Mouse (Mus musculus) G1E (cell line): Measurements from ENCODE around the gene Litaf.

Experiments
- CTCF ChIP-seq: IDR thresholded peaks from 2 replicates; pipeline ENCODE4 v1.5.1; 2012; ENCODE audit warnings: low read depth, low read length, inconsistent platforms, mixed read lengths
- POLR2AphosphoS5 ChIP-seq: IDR thresholded peaks from 2 replicates; pipeline ENCODE4 v1.6.1; 2012; ENCODE audit warnings: low read depth, low read length, inconsistent platforms; ENCODE audit not compliant: insufficient replicate concordance
- TAL1 ChIP-seq: conservative IDR thresholded peaks from 2 replicates; pipeline ENCODE4 v1.6.1; 2012; ENCODE audit warnings: low read depth, low read length, inconsistent platforms, mixed read lengths

GRCm38 (mm10) chr16:10965034-10965433, 100.9 kb downstream of the Litaf start:
- no peak for TF ChIP-seq CTCF
- TF ChIP-seq TAL1 = no peak
- TF ChIP-seq POLR2AphosphoS5 = no peak
